Mouse (Mus musculus) kidney, adult 18-20 months (tissue): Measurements from ENCODE around the gene Mmp17.

Experiments
- DNase-seq: peaks from one replicate; pipeline ENCODE4 v3.0.0; 2021

Gene Mmp17

GRCm38 (mm10) chr5:129583761-129584582 is at the start of gene Mmp17:
Mmp17 (plus strand) TSS chr5:129584169.
- peak; percentile 94 for DNase-seq

- DNase-seq: peak; percentile 31
Measured at GRCm38 (mm10) chr5:129534500-129534899, 49.5 kb upstream of the Mmp17 start.

DNA sequence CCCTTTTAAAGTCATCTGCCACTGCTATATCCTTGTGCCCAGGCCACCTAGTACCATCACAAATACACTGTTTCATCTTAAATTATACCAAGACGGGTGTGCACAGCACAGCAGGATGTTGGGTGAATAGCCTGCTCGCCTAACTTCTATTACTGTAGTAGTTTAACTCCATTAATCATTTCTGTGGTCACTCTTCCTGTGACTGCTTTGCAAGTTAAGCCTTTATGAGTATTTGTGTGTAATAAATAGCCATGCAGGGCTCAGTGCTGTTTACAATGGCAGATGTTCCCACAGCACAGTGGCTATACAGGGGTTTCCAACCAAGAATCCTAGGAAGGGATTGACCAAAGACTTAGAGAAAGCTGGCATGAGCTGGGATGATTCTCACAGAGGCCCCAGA is 48.9 kb upstream of the Mmp17 start:
- peak; percentile 20 for DNase-seq

- DNase-seq: no peak
Measured at GRCm38 (mm10) chr5:129535431-129535830, 48.5 kb upstream of the Mmp17 start.

- no peak for DNase-seq
Measured at GRCm38 (mm10) chr5:129538826-129539225, 45.1 kb upstream of the Mmp17 start.

GRCm38 (mm10) chr5:129542236-129542635 is 41.7 kb upstream of the Mmp17 start:
- no peak for DNase-seq

DNA sequence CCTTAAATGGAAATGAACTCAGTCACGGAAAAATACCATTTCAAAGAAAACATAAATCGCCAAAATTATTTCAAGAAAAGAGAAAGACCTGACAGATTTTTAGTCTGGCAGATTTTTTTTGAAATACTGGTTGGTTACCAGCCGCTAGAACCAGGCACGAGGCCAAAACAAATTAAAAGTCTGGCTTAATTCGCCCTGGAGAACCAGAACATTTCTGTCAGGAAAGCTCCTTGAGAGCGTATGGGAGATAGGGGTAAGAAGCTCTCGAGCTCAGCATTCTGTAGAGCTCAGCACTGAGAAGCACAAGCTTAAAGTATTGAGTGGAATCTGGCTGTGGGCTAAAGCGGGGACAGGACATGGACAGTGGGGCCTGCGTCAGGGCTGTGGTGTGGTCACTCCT is 38.2 kb upstream of the Mmp17 start:
- DNase-seq: no peak

DNA sequence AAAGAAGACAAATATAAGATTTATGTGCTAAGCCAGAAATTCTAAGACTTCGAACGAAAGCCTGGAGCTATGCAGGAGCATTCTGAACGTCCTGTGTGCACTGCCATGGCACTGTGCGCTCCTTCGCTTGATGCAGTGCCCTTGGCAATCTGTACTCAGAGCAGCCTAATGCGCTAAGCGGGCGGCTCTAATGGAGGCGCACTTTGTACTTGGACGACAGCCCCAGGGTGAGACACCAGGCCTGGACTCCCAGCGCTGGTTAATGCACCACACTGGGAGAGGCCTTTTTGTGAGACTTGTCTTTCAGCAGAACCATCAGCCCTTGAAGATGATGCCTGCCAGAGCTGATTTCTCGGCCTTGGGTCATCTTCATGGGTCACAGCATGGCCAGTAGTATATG is 34.3 kb upstream of the Mmp17 start:
- peak; percentile 62 for DNase-seq

DNA sequence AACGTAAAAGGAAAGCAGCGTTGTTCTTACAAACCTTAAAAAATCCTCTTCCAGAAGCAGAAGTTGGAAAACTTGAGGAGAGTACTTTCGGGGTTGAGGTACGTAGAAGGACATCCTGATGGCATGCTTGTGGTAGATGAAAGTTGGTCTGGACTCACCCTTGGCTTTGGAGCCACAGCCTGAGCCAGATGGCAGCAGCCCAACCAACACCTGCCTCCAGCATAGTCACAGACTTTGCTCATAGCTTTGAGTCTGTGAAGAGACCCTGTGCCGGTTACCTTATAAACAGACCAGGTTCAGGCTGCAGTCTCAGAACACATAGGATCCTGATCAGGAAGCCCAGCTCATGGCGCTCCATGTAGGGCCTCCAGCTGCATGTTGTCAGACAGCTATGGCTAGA is 33.2 kb upstream of the Mmp17 start:
- DNase-seq: peak; percentile 54

DNA sequence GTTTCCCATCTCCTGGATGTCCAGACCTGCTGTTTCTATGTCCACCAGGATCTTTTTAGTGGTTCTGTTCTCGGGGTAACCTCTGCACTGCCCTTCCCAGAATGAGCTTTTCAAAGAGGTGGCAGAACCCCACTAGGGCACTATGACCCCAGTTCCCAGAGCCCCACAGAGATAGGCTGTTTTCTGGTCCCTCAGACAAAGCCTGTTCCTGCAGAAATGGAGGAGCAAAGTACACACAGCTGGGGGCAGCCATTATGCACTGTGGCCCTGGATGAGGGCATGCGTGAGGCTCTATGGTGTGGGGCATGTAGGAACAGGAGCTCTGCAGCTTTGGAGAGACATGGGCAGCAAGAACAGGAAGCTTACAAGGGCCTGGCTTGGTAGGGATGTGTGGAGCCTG is 32.0 kb upstream of the Mmp17 start:
- peak; percentile 47 for DNase-seq

DNA sequence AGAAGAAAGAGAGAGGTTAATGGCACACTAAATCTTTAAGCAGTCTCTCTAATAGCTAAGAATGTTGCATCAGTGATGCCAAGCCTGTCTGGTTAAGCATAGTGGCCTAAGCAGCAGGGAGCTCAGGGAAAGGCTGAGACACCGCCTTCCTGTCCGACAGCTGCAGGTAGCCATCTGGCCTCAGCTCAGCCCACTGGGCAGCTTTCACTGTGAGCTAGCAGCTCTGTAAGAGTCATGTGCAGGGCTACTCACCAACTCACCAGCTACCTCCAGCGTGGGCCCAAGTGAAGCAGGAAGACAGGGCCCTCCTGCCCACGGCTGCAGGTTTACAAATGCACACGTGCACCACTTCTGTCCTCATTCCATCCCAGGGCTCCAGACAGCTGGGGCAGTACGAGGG is 30.3 kb upstream of the Mmp17 start:
- DNase-seq: no peak

- no peak for DNase-seq
Measured at GRCm38 (mm10) chr5:129558591-129558990, 25.4 kb upstream of the Mmp17 start.

DNA sequence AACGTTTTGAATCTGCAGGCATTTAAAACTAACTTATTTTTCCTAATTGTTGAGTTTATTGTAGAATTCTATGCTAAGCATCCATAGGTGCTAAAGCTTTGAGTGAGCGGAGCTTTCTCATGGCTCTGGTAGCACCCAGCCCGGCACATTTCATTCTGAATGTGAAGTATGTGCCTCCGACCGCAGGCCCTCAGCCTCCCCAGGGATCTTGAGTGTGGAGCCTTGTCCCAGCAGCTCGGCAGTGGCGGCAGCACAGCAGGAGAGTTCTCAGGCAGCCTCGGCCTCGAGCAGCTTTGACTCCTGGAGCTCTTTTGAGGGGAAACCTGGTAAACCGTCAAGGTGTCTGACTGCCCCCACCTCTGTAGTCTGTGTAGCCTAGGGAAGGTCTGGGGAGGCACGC is 24.7 kb upstream of the Mmp17 start:
- no peak for DNase-seq

DNA sequence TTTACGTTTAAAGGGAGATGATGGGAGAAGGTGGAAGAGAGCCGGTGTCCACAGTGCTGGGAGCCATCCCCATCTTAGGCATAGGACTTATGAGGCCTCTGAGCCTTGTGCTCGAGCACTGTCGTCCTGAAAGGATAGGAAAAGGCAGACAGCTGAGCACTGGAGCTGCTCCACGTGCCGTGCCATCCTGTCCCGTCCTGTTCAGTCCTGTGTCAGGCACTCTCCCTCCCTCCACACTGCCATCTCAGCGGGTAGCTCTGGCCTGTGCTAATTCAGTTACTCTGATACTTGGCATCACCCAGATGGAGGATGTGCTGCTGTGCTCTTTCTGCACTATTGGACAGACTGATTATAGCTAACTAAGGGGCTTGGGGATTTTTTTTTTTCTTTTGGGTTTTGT is 21.6 kb upstream of the Mmp17 start:
- no peak for DNase-seq

DNA sequence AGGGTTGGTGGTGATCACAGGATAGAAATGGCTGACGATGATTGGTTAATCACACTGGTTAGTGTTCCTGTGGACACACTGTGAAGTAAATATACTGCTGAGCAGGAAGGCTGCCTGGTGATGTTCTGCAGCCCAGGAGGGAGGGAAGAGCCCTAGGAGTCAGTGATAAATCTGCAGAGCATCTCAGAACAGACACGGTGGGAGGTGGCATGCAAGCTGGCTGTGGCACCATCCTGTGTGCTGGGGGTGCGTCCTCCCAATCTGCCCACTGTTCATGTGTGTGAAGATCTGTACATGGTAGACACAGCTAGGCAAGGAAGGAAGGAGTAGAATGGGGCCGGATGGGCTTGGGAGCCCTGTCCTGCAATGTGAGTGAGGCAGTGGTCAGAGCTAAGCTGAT is 15.4 kb upstream of the Mmp17 start:
- no peak for DNase-seq

DNA sequence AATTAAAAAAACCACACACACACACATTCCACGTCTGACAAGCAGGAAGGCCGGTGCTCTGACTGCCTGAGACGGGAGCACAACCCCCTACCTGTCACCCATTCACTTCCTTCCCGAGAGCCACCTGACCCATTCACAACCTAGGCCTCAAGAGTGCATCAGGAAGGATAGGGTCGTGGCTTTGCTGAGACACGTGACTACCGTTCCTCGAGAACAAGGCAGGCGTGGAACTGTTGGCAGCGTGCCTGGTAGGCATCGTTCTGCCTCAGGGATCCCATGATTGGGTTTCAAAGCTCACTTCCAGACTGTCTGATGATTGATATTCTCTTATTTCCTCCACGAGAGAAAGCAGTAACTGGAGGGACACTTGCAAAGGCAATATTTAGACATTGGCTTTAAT is 5.8 kb upstream of the Mmp17 start:
- peak; percentile 74 for DNase-seq

- DNase-seq: no peak
Measured at GRCm38 (mm10) chr5:129580046-129580445, 3.9 kb upstream of the Mmp17 start.

- no peak for DNase-seq
Measured at GRCm38 (mm10) chr5:129580572-129580971, 3.4 kb upstream of the Mmp17 start.

GRCm38 (mm10) chr5:129581015-129581414 is 3.0 kb upstream of the Mmp17 start:
- DNase-seq: no peak

DNA sequence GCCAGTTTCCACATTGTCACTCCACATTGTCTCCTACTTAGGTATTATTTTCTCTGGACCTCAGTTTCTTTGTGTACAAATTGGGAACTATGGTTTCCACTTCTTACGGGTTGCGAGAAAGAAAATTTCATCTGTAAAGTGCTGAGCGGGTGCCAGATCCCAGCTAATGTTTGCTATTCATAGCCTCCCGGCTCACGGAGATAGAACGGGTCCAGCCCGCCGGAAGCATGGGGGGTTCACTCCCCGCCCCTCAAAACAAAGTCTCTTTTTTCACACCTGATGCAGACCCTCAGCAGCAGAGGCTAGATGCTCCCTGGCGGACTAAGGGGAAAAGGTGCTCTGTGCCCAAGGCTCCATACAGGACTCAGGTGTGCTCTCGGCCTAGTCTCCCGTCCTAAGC is 638 bp upstream of the Mmp17 start:
- no peak for DNase-seq

GRCm38 (mm10) chr5:129584583-129585541 is 893 bp downstream of the Mmp17 start:
- DNase-seq: peak; percentile 43

DNA sequence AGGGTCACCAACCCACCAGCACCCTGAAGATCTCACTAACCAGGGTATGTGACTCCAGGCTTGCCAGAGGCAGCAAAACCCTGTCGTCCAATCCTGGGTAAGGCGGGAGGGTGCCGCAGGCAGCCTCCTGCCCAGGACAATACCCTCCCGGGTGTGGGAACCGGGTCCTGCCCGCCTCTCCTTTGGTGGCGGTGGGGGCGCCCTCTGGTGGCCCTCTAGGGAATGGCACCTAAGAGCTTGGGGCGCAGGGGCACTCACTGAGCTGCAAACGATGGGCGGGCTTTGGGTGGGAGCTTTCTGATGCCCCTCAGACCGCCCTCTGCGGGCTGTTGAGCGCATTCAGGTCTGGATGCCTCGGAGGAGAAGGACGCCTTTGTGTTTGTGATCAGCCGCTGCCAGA is 2.0 kb downstream of the Mmp17 start:
- peak; percentile 85 for DNase-seq

DNA sequence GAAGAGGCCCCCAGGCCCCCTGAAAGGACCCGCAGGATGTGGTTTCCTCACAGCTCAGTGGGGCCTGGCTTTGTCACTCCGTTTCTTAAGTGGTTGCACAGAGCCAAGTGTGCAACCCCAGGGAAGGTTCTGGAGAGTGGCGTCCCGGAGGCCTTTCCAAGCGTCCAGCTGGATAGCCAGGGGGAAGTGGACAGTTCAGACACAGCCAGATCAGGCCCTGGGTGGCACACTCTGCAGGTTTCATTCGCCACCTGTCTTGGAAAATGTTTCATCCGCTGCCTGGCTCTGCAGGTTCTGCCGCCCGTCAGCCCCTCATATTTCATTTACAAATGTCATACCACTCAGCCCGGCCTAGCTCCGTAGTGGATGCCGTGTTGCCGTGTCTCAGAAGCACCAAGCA is 2.5 kb downstream of the Mmp17 start:
- no peak for DNase-seq

- DNase-seq: no peak
Measured at GRCm38 (mm10) chr5:129590915-129591314, 6.9 kb downstream of the Mmp17 start.
